ENCODE assay signal across 15 mouse cellular contexts in genomic region chr6:48083733-48084191, GRCm38 (mm10). TPM values are rescaled to one million over a fixed set of nuclear protein-coding genes. Genes with fewer than 3 reads are reported as not detected.
DNase-seq lines count a peak whose midpoint lies in the region; ATAC-seq and TF ChIP-seq lines count a peak whose summit lies in the region.
"Had no signal": no experiment of that assay in that cellular context is flagged by ENCODE, and none has a peak within 500 bp of the region (broad histone marks: within the 10 kb centered on the region; RNA-seq: fewer than 3 reads in every experiment).

No protein-coding gene starts in this region.

- 84% methylated on average over 6 of the region's 6 CpGs for WGBS in kidney, adult 2 months

- no peaks in the 10 kb centered on the region for H3K27me3 ChIP-seq in kidney, adult 2 months (replicated peaks; ENCODE audit: control insufficient read depth, insufficient read depth, low read length)
- H3K27me3 ChIP-seq: hindbrain, embryonic 15.5 days had no signal

- peaks cover 10% of the 10 kb centered on the region for H3K4me1 ChIP-seq in kidney, adult 2 months (ENCODE audit: control insufficient read depth, insufficient read depth, low read length)

- no peak overlapping the region for H3K4me3 ChIP-seq in kidney, adult 2 months (ENCODE audit: insufficient read depth, low read depth, low read length)
- H3K4me3 ChIP-seq: hindbrain, embryonic 15.5 days had no signal

- TF ChIP-seq POLR2A in kidney, adult 2 months (IDR thresholded peaks at IDR 0.05; ENCODE audit: low read depth, low read length), result no peak

- H3K27ac ChIP-seq in kidney, adult 2 months (ENCODE audit: insufficient read depth, low read depth, low read length), result no peak overlapping the region
- H3K27ac ChIP-seq: hindbrain, embryonic 15.5 days had no signal

- TF ChIP-seq CTCF in kidney, adult 2 months (conservative IDR thresholded peaks at IDR 0.05; ENCODE audit: insufficient read depth, insufficient read length, low read depth, low read length), result no peak

- peaks cover 3% of the 10 kb centered on the region; the same call in 1 of the 2 replicates for H3K36me3 ChIP-seq in kidney, adult 2 months (ENCODE audit: control insufficient read depth, insufficient read depth, low read length)

- peak; percentile 50 for ATAC-seq in activated CD4-positive, CD25-positive, alpha-beta regulatory T cell, adult 4 months
- peak; percentile 49 for ATAC-seq in inflammation-experienced regulatory T-cells, adult 6 months

- peak; percentile 50 for DNase-seq in thymus, postnatal 0 days (ENCODE audit: low spot score)
- no peak for DNase-seq in thymus, postnatal 4 days
- DNase-seq in gastrocnemius, postnatal 25 days, result no peak
- DNase-seq in kidney, adult 2 months, result no peak
- no peak for DNase-seq in right cerebral cortex, postnatal 25 days
- DNase-seq: adrenal gland, postnatal 14 days; cerebellum, postnatal 25 days; heart, adult 18-20 months; heart, postnatal 10 days; kidney, adult 18-20 months; kidney, postnatal 25 days; thymus, adult 2 months had no signal

RNA-seq across cellular contexts. Expression of gene Zfp746, which starts 2.6 kb away (rescaled TPM):
- 17.3 and 21.3 TPM in 2 replicates for polyA plus RNA-seq in thymus, postnatal 0 days (2015; fragmentation: Nextera tagmentation; extraction: Ambion mirVana)
- 1 to 10 TPM; 6.6 to 9.4 TPM for polyA plus RNA-seq in activated CD4-positive, CD25-positive, alpha-beta regulatory T cell, adult 4 months (2017; shearing (Covaris generic))
- polyA plus RNA-seq in inflammation-experienced regulatory T-cells, adult 6 months (2017; shearing (Covaris generic)), result 10 to 100 TPM in 1 of 3 experiments, 1 to 10 TPM in 2; 6.9 to 10.9 (median 7.4) TPM
- 1 to 10 TPM; 8.4 to 8.5 TPM for total RNA-seq in gastrocnemius, postnatal 25 days (2021)
- 14.8 and 17.4 TPM in 2 replicates for polyA plus RNA-seq in kidney, adult 2 months (2012; rRNA removed)

RNA-seq across cellular contexts. Expression of gene Zfp777, which starts 35.1 kb away (rescaled TPM):
- 6.1 and 7.5 TPM in 2 replicates for polyA plus RNA-seq in thymus, postnatal 0 days (2015; fragmentation: Nextera tagmentation; extraction: Ambion mirVana)
- polyA plus RNA-seq in activated CD4-positive, CD25-positive, alpha-beta regulatory T cell, adult 4 months (2017; shearing (Covaris generic)), result 1 to 10 TPM; 5.1 to 5.3 TPM
- polyA plus RNA-seq in inflammation-experienced regulatory T-cells, adult 6 months (2017; shearing (Covaris generic)), result 1 to 10 TPM; 4.1 to 6.5 (median 5.7) TPM
- total RNA-seq in gastrocnemius, postnatal 25 days (2021), result 10 to 100 TPM; 12.6 to 16.2 TPM
- polyA plus RNA-seq in kidney, adult 2 months (2012; rRNA removed), result 16.8 and 19.3 TPM in 2 replicates
